Mouse (Mus musculus): ENCODE results near the gene Ttyh1.

Gene Ttyh1

DNA sequence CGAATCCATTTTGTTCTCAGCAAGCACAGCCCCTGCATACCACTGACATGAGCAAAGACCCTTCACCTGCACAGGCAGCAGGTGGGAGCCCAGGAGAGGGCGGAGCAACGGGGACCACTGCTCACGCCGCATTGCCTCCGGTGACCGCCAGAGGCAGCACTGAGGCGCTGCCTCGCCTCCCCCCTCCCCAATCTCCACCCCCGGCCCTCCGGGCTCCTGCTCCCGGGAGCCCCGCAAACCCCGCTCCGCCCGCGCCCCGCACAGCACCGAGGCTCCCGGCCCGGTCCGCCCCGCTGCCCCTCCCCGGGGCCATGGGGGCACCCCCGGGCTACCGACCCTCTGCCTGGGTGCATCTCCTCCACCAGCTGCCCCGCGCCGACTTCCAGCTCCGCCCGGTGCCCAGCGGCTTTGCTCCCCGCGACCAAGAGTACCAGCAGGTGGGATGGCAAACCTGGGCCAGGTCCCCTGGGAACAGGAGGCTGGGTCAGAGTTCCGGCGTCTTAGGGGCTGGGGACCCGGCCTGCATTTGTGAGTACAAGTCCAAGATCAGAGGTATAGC lies at the start of gene Ttyh1:
Gene Ttyh1, plus strand, starts transcription at position 65 of the 559 bp plus-strand sequence.
- no peak for DNase-seq (ENCODE audit: low read depth, low spot score)

DNA sequence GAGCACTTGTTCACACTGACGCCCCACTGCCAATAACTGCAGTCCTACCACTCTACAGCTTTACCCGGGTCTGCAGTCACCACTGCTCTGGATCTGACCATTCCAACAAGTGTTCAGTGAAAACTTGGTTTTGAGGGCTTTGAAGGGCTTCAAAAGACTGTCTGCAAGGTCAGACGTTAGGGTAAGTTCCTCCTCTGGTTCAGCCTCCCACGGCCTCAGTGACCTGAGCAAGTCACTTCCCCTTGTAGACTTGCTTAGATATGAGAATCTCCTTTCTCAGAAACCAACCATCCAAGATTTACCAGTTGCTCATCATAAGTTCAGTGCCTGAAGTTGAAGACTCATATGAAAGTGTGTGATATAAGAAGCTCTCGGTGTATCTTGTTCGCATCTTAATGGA lies 48.1 kb upstream of the Ttyh1 start:
- no peak for DNase-seq (ENCODE audit: low read depth, low spot score)

DNA sequence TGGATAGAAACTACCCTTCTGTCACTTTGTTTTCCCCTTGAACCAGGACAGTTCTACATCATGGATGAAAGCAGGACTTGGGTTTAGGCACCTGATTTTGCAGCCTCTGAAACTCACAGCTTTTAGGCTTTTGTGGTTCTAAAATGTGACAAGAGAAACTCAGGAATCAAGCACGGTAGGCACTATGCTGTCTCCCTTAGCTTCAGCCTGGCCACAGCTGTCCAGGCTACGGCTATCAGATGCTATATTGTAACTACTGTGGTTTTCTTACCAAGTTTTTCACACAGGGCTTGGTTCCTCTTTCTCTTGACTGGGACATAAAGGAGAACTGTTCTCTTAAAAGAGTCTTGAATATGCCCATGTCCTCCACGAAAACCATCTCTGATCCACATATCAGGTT lies 46.1 kb upstream of the Ttyh1 start:
- no peak for DNase-seq (ENCODE audit: low read depth, low spot score)

DNA sequence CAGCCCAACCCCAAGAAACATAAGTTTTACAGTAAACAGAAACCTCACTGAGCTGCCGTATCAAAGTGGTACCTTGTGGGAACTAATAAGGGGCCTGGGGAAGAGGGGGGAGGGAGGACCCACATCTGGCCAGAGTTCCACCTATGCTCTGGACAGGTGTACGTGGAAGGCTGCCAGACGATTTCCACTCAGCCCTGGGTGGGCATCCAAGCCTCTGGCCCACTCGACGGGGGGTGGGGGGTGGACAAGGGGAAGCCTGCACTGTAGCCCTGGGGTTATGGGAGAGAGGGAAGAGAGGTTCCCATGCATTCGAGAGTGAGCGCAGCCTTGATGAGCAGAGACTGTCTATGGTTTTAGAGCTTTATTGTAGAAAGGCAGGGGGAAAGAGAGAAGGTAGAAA lies 39.7 kb upstream of the Ttyh1 start:
- DNase-seq (ENCODE audit: low read depth, low spot score): no peak

DNA sequence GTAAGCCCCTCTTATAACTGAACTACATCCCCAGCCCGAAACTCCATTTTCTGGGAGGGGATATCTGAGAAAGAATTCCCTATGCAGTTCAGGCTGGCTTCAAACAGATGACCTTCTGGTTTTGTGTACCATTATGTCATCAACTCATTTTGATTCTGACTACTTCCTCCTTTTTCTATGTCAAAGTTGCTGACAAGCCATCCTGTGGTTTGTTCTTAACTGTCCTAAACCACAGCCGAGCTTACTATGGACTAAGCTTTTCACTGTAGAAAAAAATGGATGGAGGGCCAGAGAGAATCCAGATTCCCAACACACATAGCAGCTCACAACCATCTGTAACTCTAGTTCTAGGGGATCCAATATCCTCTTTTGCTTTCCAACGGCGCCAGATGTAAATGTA lies 38.7 kb upstream of the Ttyh1 start:
- DNase-seq (ENCODE audit: low read depth, low spot score): no peak

DNA sequence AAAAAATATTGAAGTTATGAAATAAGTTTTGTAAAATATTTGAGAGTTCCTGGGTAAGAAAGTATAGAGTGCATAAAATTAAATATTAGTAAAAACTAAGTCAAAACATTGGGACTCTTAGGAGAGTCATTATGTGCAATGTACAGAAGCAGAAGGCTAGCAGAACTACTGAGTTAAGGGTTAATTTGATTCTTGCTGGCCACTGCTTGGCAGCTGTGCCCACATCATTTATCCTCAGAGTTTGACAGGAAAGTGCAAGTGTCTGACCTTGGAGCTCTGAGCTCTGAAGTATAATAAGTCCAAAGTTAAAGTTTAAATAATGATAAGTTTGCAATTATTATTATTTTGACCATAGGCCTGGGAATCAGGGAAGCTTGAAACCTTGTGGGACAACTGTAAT lies 37.5 kb upstream of the Ttyh1 start:
- no peak for DNase-seq (ENCODE audit: low read depth, low spot score)

DNA sequence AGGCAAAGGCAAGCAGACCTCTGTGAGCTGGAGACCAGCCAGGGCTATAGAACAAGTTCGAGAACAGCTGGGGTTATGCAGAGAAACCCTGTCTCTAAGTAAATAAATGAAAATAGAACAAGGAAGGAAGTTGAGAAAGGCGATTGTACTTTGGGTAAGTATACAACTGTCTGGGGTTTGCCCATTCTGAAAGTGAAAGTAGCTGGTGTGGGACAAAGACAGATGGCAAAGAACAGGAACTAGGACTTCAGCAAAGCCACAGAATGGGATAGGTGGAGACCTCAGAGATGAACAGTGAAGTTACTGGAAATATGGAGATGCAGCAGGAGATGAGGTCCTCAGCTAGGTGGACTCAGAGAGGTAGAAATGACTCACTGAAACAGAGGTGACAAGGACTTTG lies 36.4 kb upstream of the Ttyh1 start:
- DNase-seq (ENCODE audit: low read depth, low spot score): no peak

DNA sequence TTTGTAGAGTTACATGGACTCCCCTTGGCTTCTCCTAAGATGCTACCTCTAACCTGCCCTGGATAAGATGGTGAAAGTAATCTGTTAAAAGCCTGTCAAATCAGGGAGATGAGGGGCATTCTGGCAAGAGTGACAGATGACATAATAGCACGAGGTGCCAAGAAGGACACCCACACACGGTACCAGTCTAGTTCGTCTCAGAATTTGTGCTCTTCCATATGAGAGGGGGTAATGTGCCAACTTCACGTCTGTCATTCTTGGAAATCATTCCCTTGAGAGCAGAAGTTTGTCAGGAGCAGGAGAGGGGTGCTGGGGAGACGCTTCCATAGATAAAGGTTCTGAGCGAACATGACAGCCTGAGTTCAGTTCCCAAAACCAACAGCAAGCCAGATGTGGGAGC lies 35.0 kb upstream of the Ttyh1 start:
- no peak for DNase-seq (ENCODE audit: low read depth, low spot score)

DNA sequence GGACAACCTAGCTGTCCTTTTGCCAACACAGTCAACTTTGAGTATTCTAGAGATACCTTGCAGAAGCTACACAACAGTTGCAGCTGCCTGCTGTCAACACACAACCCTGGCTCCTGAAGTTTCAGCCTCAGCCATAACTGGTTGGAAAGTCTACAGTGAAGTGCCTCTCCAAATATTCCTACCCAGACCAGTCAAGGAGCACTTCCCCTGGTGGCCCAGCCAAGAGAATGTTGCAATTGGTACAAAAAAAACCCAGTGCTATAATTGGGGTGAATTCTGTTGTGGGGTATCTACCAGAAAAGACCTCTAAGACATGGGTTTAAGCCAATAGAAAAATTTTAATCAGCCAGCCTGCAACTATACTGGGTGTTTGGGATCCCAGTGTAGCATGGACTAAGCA lies 33.6 kb upstream of the Ttyh1 start:
- no peak for DNase-seq (ENCODE audit: low read depth, low spot score)

DNA sequence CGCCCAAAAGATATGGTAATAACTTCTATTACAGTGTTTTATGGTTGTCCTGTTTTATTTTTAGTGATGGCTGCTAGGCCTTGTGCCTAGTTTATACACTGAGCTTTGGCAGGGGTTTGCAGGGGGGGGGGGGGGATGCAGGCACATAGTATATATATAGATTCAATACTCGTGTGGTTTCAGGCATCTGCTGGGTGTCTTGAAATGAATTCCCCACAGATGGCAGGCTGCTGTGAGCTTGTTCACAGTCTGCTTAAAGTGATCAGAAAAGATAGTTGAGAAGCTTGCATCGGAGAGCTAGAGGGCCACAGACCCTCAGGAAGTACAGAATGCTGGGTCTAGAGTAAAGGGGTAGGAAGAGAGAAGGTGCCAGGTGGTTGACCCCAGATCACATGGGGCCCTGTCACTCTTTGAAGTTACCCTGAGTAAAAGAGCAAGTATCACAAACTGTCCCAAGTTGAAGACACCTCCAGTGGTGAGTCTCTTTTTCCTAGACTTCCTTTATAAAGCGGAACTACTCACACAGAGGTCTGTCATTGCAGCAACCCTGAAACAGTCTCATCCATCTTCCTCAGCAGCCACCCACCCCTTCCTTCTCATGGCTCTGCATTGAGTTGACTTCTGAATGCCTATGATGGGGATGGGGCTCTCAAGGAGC lies 31.8 kb upstream of the Ttyh1 start:
- no peak for DNase-seq (ENCODE audit: low read depth, low spot score)

DNA sequence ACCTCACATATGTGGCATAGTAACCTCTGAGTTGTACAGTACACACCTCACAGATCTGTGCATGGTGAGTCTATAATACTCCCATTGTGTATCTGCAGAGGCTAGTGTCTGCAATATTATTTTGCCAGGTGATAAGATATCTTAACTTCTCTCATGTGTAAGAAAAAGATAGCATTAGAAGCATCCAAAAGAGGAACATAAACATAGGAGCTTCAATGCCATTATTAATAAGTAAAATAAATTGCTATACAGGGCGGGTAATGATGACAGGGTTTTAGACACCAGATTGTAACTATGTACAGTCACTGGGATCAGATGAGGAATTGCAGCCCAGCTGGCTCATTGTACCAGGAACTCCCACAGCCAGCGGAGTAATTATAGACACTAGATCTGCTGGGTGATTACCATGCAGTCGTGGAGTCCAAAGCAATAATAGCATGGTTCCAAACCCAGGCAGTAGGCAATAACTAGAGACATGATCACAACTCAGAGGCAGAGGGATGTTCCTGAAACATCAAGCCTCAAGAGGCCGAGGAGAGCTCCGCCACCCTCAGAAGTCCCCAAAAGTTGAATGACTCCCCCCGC lies 31.2 kb upstream of the Ttyh1 start:
- DNase-seq (ENCODE audit: low read depth, low spot score): no peak

DNA sequence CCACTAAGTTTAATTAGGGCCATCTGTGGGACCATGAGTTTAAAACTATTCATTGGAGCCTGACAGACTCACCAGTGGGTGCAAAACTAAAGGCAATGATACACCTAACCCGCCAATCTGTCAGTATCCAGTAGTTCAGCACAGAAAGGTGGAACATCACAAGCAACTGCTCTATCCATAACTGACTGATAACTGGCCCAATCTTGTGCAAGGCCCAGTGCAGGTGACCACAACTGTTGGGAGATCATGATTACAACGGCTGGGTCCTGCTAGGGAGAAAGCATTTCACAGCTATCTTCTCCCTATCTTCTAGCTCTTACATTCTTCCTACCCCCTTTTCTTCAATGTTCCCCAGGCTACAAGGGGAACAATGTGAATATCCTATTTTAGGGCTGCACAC lies 30.5 kb upstream of the Ttyh1 start:
- DNase-seq (ENCODE audit: low read depth, low spot score): no peak

DNA sequence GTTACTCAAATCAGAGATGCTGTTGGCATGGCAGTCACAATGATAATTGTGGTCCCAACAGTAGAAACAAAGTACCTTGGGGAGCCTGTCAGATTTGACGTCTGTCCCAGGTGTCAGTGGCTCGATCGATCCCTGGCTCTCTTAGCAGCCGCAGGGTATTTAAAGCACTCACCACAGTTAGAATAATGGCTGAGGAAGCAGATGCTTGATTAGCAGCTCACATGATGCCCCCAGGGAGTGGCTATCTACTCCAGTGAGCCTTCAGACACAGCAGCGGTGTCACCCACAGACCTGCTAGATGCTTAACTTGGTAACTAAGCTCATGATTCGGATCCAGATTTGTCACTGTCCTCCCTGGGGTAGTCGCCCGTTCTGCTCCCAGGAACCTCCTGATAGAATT lies 28.0 kb upstream of the Ttyh1 start:
- no peak for DNase-seq (ENCODE audit: low read depth, low spot score)

DNA sequence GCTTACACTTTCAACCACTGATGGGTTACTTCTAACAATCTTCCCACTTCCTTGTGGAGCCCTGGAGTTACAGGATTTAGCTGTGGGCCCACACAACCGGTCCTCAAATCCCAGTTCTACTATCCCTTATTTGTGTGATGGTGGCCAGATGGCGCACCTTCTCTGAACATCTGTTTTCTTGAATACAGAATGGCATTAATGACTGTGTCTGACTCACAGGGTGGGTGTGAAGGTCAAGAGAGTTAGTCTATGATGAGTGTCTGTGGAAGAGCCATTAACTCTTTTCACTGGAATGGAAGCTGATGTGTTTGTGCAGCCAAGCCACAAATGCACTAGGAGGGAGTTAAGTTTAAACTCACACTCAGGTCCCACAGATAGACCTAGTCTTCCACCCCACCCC lies 20.9 kb upstream of the Ttyh1 start:
- DNase-seq (ENCODE audit: low read depth, low spot score): no peak

DNA sequence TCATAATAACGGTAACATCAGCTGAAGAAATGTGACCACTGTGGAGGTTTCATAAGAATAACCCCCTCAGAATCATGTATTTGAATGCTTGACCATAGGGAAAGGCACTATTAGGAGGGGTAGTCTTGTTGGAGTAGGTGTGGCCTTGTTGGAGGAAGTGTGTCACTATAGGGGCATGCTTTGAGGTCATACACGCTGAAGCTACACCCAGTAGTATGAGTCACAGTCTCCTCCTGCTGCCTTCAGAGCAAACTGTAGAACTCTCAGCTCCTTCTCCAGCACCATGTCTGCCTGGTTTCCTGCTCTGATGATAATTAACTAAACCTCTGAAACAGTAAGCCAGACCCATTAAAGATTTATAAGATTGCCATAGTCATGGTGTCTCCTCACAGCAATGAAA lies 20.4 kb upstream of the Ttyh1 start:
- no peak for DNase-seq (ENCODE audit: low read depth, low spot score)

DNA sequence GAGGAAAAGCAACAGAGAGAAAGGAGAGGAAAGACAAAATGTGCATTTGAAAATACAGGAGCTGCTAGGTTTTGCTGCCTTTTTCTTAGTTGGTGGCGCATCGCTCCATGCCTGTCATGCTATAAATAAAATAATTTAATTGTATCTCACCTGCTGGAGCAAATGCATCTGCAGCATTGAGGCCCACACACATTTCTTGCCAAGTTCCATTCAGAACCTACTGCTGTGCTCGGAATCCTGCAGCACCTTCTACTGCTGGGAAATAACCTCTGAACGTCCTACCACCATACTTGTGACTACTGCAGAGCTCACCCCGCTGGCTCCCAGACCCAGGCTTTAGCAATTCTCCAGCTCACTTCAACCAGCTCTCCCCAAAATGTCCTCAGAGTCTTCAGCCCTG lies 18.1 kb upstream of the Ttyh1 start:
- no peak for DNase-seq (ENCODE audit: low read depth, low spot score)

DNA sequence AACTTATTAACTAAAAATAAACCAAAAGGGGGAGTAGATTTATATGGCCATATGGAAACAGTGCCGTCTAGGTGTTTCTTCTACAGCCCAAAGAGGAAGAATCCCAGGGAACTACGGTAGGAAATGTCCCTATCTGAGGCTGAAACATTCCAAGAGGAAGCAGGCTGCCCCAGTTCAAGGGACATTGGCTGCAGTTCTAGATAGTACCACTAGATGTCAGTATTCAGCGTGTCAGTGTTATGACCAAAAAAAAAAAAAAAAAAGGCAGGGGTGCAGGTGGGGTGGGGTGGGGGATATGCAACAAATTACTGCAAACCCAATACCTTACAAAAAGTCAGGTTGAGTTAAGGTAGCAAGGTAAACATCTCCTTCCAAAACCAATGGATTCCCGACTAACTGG lies 15.8 kb upstream of the Ttyh1 start:
- DNase-seq (ENCODE audit: low read depth, low spot score): peak; percentile 66

DNA sequence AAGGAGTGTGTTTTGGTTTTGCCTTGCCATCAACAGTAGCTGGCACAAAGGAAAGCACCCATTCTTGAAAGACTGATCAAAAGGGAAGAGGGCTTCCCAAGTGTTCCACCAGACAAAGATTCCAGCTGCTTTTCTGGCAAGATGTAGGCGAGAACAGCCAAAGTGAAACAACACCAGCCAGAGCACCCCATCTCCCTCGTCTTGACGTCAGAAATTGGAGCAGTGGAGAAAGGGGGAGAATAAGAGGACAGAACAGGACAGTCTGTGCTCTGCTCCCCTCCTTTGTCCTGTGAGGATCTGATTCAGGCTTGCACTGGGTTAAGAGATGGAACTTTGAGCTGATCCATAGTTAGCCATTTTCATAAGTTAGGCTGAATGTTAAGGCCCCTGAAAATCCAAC lies 7.4 kb upstream of the Ttyh1 start:
- no peak for DNase-seq (ENCODE audit: low read depth, low spot score)

DNA sequence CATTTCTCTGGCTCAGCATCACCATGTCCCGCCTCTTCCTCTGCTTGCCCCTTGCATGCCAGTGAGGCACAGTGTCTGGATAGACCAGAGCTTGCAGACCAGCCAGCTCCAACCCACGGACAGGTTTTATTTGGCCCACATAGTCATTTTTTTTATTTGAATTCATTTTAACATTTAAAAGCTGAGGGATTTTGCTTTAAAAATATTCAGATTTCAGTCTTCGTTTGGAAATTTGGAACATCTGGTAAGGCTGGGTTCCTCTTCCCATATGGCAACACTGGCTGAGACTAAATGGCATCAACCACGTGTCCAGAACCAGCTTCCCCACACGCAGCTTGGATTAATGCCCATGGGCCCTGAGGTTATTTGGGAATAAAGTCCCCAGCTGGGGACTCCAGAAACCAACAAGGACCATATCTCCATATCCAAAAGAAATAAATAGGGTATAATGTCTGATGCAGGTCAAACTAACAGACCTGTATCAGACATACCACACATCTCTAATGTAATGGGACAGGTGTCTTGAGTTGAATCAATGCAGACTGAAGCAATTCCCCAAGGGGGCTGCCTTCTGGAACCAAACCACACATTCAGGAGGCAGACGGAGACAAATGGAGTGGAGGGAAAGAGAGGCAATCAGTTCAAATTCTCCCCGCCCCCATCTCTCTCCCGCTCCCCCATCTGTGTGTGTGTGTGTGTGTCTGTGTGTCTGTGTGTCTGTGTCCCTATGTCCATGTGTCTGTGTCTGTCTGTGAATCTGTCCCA lies 2.0 kb upstream of the Ttyh1 start:
- no peak for DNase-seq (ENCODE audit: low read depth, low spot score)

DNA sequence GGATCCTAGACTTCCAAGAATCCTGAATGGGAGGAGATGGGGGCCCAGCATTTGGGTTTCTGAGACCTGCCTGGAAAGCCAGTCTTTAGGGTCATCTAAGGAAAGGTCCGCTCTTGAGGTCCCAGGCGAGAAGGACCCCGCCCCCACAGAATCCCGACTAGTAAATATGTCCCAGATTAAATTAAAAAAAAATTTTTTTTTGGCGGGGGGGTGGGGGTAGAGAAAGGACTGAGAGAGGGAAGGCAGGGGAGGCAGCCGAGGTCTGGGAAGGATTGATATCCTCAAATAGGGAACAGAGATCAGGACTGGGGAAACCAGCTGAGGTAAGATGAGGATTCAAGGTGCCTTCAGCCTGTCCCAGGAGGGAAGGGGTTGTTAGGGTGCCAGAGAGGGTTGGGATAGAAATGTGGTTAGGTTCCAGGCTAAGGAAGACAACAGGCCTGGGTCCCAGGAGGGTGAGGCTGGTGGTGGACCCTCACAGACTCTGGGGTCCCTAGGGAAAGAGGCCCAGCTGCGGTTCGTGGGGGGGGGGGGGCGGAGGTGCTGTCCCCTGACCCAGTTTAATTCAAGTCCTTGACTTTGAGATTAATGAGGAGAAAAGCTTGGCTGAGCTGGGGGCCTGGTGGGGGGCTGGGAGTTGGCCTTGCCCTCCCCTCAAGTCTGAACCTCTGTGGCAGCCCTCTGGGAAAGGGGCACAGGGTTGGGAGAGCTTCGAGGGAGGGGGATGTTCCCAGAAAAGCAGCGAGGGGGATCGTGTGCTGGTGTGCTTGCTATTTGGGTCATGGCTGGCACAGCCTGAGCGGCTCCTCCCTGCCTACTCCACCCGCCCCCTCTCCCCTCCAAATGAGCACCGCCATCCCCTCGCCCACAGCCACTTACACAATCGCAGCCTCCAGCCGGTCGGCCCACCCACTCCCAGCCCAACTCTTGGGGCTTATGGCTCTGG lies 1.0 kb downstream of the Ttyh1 start:
- no peak for DNase-seq (ENCODE audit: low read depth, low spot score)

DNA sequence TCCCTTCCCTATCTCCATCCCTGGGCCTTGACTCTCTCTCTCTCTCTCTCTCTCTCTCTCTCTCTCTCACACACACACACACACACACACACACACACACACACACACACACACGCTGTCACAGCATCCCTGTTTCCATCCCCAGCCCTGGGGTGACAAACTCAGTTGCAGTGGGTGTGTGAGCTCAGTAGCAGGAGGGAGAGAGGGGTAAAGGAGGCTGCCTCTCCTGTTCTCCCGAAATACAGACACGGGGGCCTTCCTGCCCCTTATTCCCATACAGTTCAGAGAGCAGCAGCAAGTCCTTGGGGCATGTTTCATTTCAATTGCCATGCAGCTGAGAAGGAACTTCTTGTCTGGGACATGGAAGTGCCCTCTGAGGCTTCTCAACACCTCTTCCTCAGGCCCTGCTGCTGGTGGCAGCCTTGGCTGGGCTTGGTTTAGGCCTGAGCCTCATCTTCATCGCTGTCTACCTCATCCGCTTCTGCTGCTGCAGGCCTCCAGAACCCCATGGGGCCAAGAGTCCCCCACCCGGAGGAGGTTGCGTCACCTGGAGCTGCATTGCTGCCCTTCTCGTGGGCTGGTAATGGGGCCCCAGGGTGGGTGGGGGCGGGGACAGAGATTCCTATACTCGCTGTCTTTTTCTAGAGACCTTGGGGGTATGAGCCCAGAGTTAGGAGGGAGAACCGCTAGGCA lies 3.0 kb downstream of the Ttyh1 start:
- DNase-seq (ENCODE audit: low read depth, low spot score): no peak

Data from retina, postnatal 7 days (tissue).